Mouse (Mus musculus) central nervous system, embryonic 14 days (tissue): Measurements from ENCODE around the gene Optc. TPM values are rescaled to one million over a fixed set of nuclear protein-coding genes. Genes with fewer than 3 reads are reported as not detected.

ENCODE experiments used
- polyA plus RNA-seq: library from polyadenylated mRNA; depleted of rRNA; stranded (reverse); fragments of >200 nt; gene quantifications from 2 replicates; pipeline ENCODE4 v1.2.3, GENCODE M21; 2012; rRNA removed

The Optc gene
- polyA plus RNA-seq: 8.3 and 8.4 TPM in 2 replicates

DNA sequence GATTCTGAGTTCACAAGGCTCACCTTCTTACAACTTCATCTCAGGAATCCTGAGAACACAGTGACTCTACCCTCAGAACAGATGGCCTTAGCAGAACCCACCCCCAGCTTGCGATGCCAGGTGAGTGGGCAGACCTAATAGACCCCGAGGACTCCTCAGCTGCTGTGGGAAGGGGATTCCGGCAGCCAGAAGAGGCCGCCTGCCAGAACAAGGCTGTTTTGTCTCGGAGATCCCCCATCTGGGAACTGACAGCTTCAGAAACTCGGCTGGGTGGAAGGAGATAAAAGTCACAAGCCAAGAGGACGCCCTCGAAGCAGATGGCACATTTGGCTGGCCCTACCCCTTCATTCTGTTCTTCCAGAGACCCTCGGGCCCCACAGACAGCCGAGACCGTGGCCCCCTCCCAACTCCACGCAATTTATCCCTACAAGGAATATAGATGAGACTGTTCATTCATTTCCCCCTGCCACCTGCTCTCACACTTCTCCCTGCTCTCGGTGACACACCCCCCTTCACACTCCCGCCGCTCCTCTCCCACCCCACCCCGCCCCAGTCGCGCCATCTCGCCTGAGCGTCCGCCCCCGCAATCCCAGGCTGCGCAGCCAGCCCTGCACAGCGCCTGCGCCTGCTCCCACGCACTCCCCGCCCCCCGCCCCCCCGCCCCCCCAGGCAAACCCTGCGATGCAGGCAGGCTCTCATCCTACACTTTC is at the start of gene Optc:
TSS of gene Optc (minus strand) at position 51 of the 710 bp plus-strand sequence.

DNA sequence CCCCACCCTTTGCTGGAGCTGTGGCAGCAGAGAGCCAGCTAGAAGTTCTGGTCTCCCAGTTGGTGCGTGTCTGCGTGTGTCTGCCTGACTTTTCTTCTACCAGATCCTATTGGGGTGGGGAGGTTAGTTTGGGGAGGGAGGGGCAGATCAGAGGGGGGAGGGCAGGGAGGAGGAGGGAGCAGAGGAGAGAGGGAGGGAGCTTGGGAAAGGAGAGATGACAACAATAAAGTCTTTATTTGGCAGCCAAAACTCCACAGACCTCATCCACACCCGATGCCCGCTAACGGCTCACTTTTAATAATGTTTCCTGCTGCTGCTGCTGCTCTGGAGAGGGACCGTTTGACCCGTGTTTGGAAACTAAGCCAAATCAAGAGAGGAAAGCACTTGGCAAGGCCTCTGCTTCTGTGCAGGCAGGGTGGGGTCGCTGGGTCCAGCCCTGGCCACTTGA is 13.5 kb upstream of the Optc start, which contains the start of gene Prelp:
TSS of gene Prelp (minus strand) at position 111 of the 448 bp plus-strand sequence.

Other genes starting within 250 kb of the Optc start
- gene Zbed6, start 247.1 kb downstream of the Optc start, polyA plus RNA-seq: 6.8 and 9.1 TPM in 2 replicates
- gene Gm38394, start 246.7 kb downstream of the Optc start, polyA plus RNA-seq: 7.9 and 9.5 TPM in 2 replicates
- 0.36 and 0.76 TPM in 2 replicates for gene Lax1, start 217.9 kb downstream of the Optc start, polyA plus RNA-seq
- 15.0 and 18.1 TPM in 2 replicates for gene Atp2b4, start 107.0 kb downstream of the Optc start, polyA plus RNA-seq
- gene Prelp, start 13.4 kb upstream of the Optc start, polyA plus RNA-seq: 3.5 and 7.1 TPM in 2 replicates
- 8.1 and 14.9 TPM in 2 replicates for gene Fmod, start 129.3 kb upstream of the Optc start, polyA plus RNA-seq
- gene Btg2, start 171.1 kb upstream of the Optc start, polyA plus RNA-seq: 38.3 and 60.7 TPM in 2 replicates
- gene Chit1, start 203.2 kb upstream of the Optc start, polyA plus RNA-seq: 0.16 and 0.20 TPM in 2 replicates